Mouse (Mus musculus): Measurements from ENCODE around the gene Stx6. TPM values are rescaled to one million over a fixed set of nuclear protein-coding genes. Genes with fewer than 3 reads are reported as not detected.

Stx6 gene
- polyA plus RNA-seq (2012; rRNA removed; ENCODE audit: low replicate concordance): 60.0 and 62.9 TPM in 2 replicates

DNA sequence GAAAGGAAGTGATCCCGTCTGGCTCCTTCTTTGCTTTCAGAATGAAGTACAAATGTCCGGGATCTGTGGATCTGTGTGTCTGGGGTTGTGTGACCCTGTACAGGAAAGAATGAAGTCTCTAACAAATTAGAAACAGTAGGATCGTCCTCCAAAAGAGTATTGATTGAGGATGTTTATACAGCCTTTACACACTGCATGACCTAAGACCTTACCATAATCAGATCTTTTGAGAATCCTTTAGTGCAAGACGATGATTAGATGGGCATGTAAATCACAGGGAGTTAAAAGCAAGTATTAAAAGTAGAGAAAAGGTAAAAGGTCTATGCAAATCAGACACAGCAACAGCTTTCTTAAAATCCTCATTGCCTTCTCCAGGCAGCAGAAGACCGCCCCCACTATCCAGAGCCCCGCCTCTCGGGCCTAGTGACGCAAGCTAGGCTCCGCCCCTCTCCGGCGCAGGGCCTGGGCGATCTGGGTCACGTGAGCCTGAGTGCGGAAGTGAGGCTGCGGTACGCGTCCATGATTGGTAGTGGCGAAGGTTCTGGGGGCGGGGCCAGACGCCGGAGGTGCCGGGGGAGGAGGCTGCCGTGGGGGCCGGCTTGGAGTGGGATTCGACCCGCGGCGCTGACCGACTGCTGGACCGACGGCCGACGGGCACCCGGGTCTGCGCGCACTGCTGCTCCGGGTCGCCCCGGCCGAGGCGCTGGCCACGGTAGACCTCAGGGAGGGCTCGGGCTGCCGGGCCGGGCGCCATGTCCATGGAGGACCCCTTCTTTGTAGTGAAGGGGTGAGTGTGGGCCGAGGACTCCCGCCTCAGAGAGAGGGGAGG, at the start of gene Stx6:
Stx6 (plus strand) TSS at position 575 of the 829 bp plus-strand sequence.

DNA sequence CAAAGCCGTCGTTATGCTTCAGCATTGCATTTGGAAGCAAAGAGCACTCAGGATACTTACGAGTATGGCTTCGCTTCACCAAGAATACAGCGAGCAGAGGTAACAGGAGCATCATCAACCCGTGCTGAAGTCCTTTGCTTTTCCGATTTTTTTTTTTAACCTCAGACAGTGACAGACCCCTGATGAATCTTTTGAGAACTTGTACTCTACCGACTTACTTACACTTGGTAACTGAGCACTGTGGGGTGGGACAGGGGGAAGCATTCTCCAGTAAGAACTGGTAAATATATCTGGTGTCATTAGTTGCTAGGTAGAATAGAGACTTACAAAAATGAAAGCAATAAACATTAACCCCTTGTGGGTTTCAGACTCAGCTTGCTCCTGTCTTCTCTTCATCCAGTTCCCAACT, 11.9 kb upstream of the Stx6 start, which contains the start of gene Mr1:
Mr1 (minus strand) TSS at position 243 of the 409 bp plus-strand sequence.

DNA sequence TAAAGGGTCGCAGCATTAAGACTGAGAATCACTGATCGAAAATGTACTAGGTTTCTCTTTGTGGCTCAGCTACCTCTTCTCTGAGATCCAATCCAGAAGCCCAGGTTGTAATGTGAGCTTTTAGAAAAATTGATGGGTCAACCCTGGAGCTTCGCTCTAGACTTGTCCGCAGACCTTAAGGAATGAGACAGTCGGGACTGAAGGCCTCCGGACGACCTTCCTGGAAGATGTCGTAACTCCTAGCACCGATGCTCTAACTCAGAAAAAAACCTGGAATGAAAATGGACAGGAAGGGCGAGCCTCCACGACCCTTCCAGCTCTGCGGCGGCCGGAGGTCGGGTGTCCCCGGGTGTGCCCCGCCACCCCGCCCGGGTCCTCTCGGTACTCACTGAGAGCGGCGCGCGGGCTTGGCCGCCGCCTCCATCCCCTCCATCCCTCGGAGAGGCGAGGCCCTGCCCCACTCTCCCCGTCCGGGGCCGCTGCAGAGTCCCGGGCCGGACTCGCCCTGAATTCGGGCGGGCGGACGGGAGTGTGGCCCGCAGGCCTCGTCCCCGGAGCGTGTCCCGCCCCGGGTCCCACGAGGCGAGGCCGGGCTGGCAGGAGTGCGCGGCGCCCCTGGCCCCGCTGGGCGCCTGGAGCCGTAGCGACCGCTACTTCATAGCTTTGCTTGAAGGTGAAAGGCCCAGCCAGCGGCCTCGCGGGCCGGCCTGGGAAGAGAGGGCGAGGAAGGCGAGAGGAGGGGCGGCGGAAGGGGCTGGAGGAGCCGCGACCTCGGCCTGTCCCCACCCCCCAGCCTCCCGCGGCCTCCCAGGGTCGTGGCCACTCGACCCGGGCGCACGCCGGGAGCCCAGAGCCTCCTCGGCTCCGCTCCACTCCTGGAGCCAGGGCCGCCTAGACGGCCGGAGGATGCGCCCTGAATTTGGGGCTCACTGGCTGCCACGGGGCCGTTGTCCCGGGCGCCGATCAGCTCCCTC, 85.6 kb downstream of the Stx6 start, which contains the start of gene BC034090:
BC034090 (minus strand) TSS at position 648 of the 974 bp plus-strand sequence.

Other genes starting within 250 kb of the Stx6 start
- 8.0 and 28.3 TPM in 2 replicates for gene Ier5, start 59.1 kb upstream of the Stx6 start, polyA plus RNA-seq (2012; rRNA removed; ENCODE audit: low replicate concordance)
- gene Mr1, start 11.9 kb upstream of the Stx6 start, polyA plus RNA-seq (2012; rRNA removed; ENCODE audit: low replicate concordance): 16.6 and 17.3 TPM in 2 replicates
- 6.4 and 16.2 TPM in 2 replicates for gene BC034090, start 85.7 kb downstream of the Stx6 start, polyA plus RNA-seq (2012; rRNA removed; ENCODE audit: low replicate concordance)

All from subcutaneous adipose tissue, adult 2 months (tissue).